Mouse (Mus musculus) ES-E14 (cell line): Measurements from ENCODE around the gene Flot1. TPM values are rescaled to one million over a fixed set of nuclear protein-coding genes. Genes with fewer than 3 reads are reported as not detected.

Experiments used
- DNase-seq: peaks from one replicate; pipeline ENCODE4 v3.0.0-alpha.2; 2013; ENCODE audit warnings: low read depth, low spot score
- H3K27ac ChIP-seq: 2 replicates; pipeline ENCODE4 v1.5.1; 2012; ENCODE audit warnings: low read depth, mild to moderate bottlenecking, low read length, moderate library complexity, mixed read lengths; ENCODE audit not compliant: poor library complexity, insufficient read depth, severe bottlenecking
- H3K36me3 ChIP-seq: 2 replicates; pipeline ENCODE4 v1.6.1; 2012; ENCODE audit warnings: mild to moderate bottlenecking, low read length, moderate library complexity, mixed read lengths; ENCODE audit not compliant: control insufficient read depth, poor library complexity, insufficient read depth, severe bottlenecking
- H3K4me1 ChIP-seq, 2 experiments: fragments of 150-350 bp in 1 of 2; sonication (generic) in 1 of 2; 2 replicates each; pipeline ENCODE4 v1.6.1; 2012; ENCODE audit warnings: low read length in 2 of 2, mild to moderate bottlenecking in 1 of 2, mixed read lengths in 1 of 2; ENCODE audit not compliant: control insufficient read depth in 2 of 2, insufficient read depth in 2 of 2, poor library complexity in 1 of 2
- H3K4me3 ChIP-seq, 2 experiments: fragments of 150-350 bp in 1 of 2; sonication (generic) in 1 of 2; 2 replicates each; pipeline ENCODE4 v1.5.1; 2012; ENCODE audit warnings: low read length in 2 of 2, low read depth in 1 of 2, mild to moderate bottlenecking in 1 of 2, mixed read lengths in 1 of 2; ENCODE audit not compliant: insufficient read depth in 1 of 2, poor library complexity in 1 of 2, severe bottlenecking in 1 of 2
- H3K9ac ChIP-seq: 2 replicates; pipeline ENCODE4 v1.6.1; 2012; ENCODE audit warnings: low read depth, mild to moderate bottlenecking, low read length, mixed read lengths; ENCODE audit not compliant: poor library complexity, insufficient read depth, severe bottlenecking
- H3K9me3 ChIP-seq: fragments of 150-350 bp; sonication (generic); 2 replicates; pipeline ENCODE4 v1.6.1; 2012; ENCODE audit warnings: low read depth, mild to moderate bottlenecking, low read length; ENCODE audit not compliant: control insufficient read depth, insufficient read depth
- HCFC1 ChIP-seq: IDR thresholded peaks from 2 replicates; pipeline ENCODE4 v1.6.1; 2012; ENCODE audit warnings: low read length, inconsistent platforms, borderline replicate concordance; ENCODE audit not compliant: insufficient read depth
- ZC3H11A ChIP-seq: IDR thresholded peaks from 2 replicates; pipeline ENCODE4 v1.6.1; 2012; ENCODE audit warnings: low read depth, mild to moderate bottlenecking, inconsistent platforms, low read length, borderline replicate concordance
- in situ Hi-C, 2 experiments: fragments of 600-800 bp; cut with MboI; formaldehyde crosslinking; loops; one replicate each; pipeline ENCODE4 v1.15.1; 2025; ENCODE audit warnings: low sequenced_read_pairs in 2 of 2, inconsistent platforms in 1 of 2; ENCODE audit not compliant: unreplicated experiment in 2 of 2
- total RNA-seq: library from RNA; depleted of rRNA; stranded (reverse); fragments of 300-350 nt; gene quantifications from 2 replicates; pipeline ENCODE4 v1.2.3, GENCODE M21; 2012; rRNA removed

The Flot1 gene
- total RNA-seq, 1 experiment, result 34.6 TPM

DNA sequence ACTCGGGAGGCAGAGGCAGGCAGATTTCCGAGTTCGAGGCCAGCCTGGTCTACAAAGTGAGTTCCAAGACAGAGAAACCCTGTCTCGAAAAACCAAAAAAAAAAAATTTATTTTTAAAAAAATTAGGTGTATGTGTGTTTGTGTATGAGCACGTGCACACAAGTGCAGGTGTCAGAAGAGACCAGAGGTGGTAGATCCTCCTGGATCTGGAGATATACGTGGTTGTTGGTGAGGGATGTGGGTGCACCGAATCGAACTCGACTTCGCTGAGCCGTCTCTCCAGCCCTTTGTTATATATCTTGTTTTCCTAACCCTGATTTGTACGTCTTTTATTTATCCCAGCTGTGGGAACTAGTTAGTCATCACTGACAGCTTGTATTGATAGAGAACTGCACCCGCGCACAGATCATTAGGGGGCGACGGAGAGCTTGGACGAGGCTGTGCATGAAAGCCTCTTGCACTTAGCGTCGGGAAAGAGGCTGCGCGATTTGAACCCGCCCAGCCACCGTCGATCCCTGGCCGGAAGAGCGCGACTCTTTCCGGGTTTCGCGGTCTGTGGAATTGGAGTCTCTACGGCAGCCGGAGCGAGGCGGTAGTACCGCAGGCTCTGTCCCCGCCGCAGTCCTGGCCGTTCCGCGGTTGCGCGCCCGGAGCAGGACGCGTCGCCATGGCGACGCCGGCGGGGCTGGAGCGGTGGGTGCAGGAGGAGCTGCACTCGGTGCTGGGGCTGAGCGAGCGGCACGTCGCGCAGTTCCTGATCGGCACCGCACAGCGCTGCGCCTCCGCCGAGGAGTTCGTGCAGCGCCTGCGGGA is 56.4 kb downstream of the Flot1 start, which contains the start of gene Dhx16:
Gene Dhx16 (plus strand): TSS at position 575 of the 813 bp plus-strand sequence.
- H3K36me3 ChIP-seq, result peaks cover 29% of the 10 kb centered on the region
- peak within 1 kb of the TSS; percentile 79 for H3K9ac ChIP-seq
- no peak for TF ChIP-seq ZC3H11A
- peak; percentile 78 for TF ChIP-seq HCFC1
- peak; percentile 95 for DNase-seq
- in situ Hi-C loops, result no loop called here
- no peaks in the 10 kb centered on the region for H3K9me3 ChIP-seq
- H3K4me1 ChIP-seq, result peaks cover 0 to 2% of the 10 kb centered on the region in 2 experiments; a peak in 1 of 4 replicates
- peak within 1 kb of the TSS; percentile 86 to 89 for H3K4me3 ChIP-seq
- no peak within 1 kb of the TSS for H3K27ac ChIP-seq

Other genes with a start within 250 kb of the Flot1 start
- gene Sfta2, start 221.7 kb upstream of the Flot1 start, total RNA-seq, result 0.53 TPM in 1 of 2 replicates, not detected in the other
- gene Gm9573, start 196.6 kb upstream of the Flot1 start, total RNA-seq, result not detected in 2 replicates
- gene Mucl3, start 179.5 kb upstream of the Flot1 start, total RNA-seq, result 0.85 and 1.1 TPM in 2 replicates
- gene Vars2, start 155.6 kb upstream of the Flot1 start, total RNA-seq, result 58.5 and 90.3 TPM in 2 replicates
- 75.3 and 83.0 TPM in 2 replicates for gene Gtf2h4, start 149.5 kb upstream of the Flot1 start, total RNA-seq
- gene Ddr1, start 118.6 kb upstream of the Flot1 start, total RNA-seq, result 46.0 and 78.8 TPM in 2 replicates
- 29.3 and 32.3 TPM in 2 replicates for gene Ier3, start 1.5 kb upstream of the Flot1 start, total RNA-seq
- 1,077 and 1,157 TPM in 2 replicates for gene Tubb5, start 15.1 kb downstream of the Flot1 start, total RNA-seq
- 23.8 and 31.7 TPM in 2 replicates for gene Mdc1, start 18.3 kb downstream of the Flot1 start, total RNA-seq
- 24.7 and 43.0 TPM in 2 replicates for gene Nrm, start 38.1 kb downstream of the Flot1 start, total RNA-seq
- gene Ppp1r18, start 42.4 kb downstream of the Flot1 start, total RNA-seq, result 23.2 and 29.9 TPM in 2 replicates
- 202 and 391 TPM in 2 replicates for gene Dhx16, start 56.6 kb downstream of the Flot1 start, total RNA-seq
- gene 2310061I04Rik, start 74.2 kb downstream of the Flot1 start, total RNA-seq, result 13.6 and 15.8 TPM in 2 replicates
- gene Atat1, start 86.8 kb downstream of the Flot1 start, total RNA-seq, result 12.5 and 12.9 TPM in 2 replicates
- 189 and 226 TPM in 2 replicates for gene Mrps18b, start 93.2 kb downstream of the Flot1 start, total RNA-seq
- 64.8 and 68.2 TPM in 2 replicates for gene Ppp1r10, start 93.2 kb downstream of the Flot1 start, total RNA-seq
- 115 and 117 TPM in 2 replicates for gene Abcf1, start 146.5 kb downstream of the Flot1 start, total RNA-seq
- gene Gnl1, start 156.6 kb downstream of the Flot1 start, total RNA-seq, result 51.6 and 64.1 TPM in 2 replicates
- 13.8 and 17.0 TPM in 2 replicates for gene Prr3, start 157.0 kb downstream of the Flot1 start, total RNA-seq
- gene H2-T24, start 197.3 kb downstream of the Flot1 start, total RNA-seq, result not detected in 2 replicates
- gene H2-T23, start 209.6 kb downstream of the Flot1 start, total RNA-seq, result 0.67 and 0.95 TPM in 2 replicates
- 2.7 and 5.8 TPM in 2 replicates for gene H2-T22, start 219.5 kb downstream of the Flot1 start, total RNA-seq
- gene Gm6034, start 219.7 kb downstream of the Flot1 start, total RNA-seq, result 0.18 and 0.21 TPM in 2 replicates
- gene Gm11127, start 235.1 kb downstream of the Flot1 start, total RNA-seq, result 0.37 and 0.54 TPM in 2 replicates